Mouse (Mus musculus) limb, embryonic 13.5 days (tissue): ENCODE data around the gene Slit1. TPM values are rescaled to one million over a fixed set of nuclear protein-coding genes. Genes with fewer than 3 reads are reported as not detected.

Experiments used
- ATAC-seq: fragments of 200-750 bp; cut with Nextera tagmentation; 2 replicates; pipeline ENCODE4 v1.8.0; 2017; ENCODE audit warnings: low read depth, moderate number of reproducible peaks, moderate TSS enrichment; ENCODE audit not compliant: low FRiP score
- H3K27ac ChIP-seq: fragments of 300-500 bp; sonication (generic); 2 replicates; pipeline ENCODE4 v1.5.1; 2015; ENCODE audit warnings: inconsistent platforms, mild to moderate bottlenecking, moderate library complexity
- H3K27me3 ChIP-seq: fragments of 300-500 bp; sonication (generic); 2 replicates; pipeline ENCODE4 v1.6.1; 2015; ENCODE audit warnings: mild to moderate bottlenecking, inconsistent platforms
- H3K36me3 ChIP-seq: fragments of 300-500 bp; sonication (generic); 2 replicates; pipeline ENCODE4 v1.6.1; 2015; ENCODE audit warnings: inconsistent platforms, mild to moderate bottlenecking, moderate library complexity
- H3K4me1 ChIP-seq: fragments of 300-500 bp; sonication (generic); 2 replicates; pipeline ENCODE4 v1.6.1; 2015; ENCODE audit warnings: inconsistent platforms
- H3K4me2 ChIP-seq: fragments of 300-500 bp; sonication (generic); replicated peaks from 2 replicates; pipeline ENCODE4 v1.6.1; 2015; ENCODE audit warnings: inconsistent platforms, mild to moderate bottlenecking, moderate library complexity
- H3K4me3 ChIP-seq: fragments of 300-500 bp; sonication (generic); 2 replicates; pipeline ENCODE4 v1.5.1; 2015; ENCODE audit warnings: moderate library complexity, mild to moderate bottlenecking, inconsistent platforms
- H3K9ac ChIP-seq: fragments of 300-500 bp; sonication (generic); 2 replicates; pipeline ENCODE4 v1.6.1; 2015; ENCODE audit warnings: mild to moderate bottlenecking, inconsistent platforms
- H3K9me3 ChIP-seq: fragments of 300-500 bp; sonication (generic); 2 replicates; pipeline ENCODE4 v1.6.1; 2016; ENCODE audit warnings: inconsistent platforms
- WGBS: fragments of 180-500 bp; shearing (Covaris S2); methylation state at CpG from one replicate; pipeline ENCODE4 v1.1.7; 2015; 5-methylcytosine and 5-hydroxymethylcytosine counted together
- polyA plus RNA-seq: library from polyadenylated mRNA; unstranded; fragments of >200 nt; fragmentation: Nextera tagmentation; extraction: Ambion mirVana; gene quantifications from 2 replicates; pipeline ENCODE4 v1.2.1, GENCODE M21; 2015

Gene Slit1
- polyA plus RNA-seq, 1 experiment from 2014 or later: 0.32 TPM

- no peaks in the 10 kb centered on the region for H3K9me3 ChIP-seq
These were observed 82.0 kb downstream of the Slit1 start for GRCm38 (mm10) chr19:41661466-41661865.

GRCm38 (mm10) chr19:41660999-41661374 is 82.5 kb downstream of the Slit1 start:
- H3K36me3 ChIP-seq: no peaks in the 10 kb centered on the region
- H3K4me3 ChIP-seq: no peak overlapping the region
- H3K27me3 ChIP-seq: peaks cover 90% of the 10 kb centered on the region
- H3K9me3 ChIP-seq: no peaks in the 10 kb centered on the region
- no peak overlapping the region for H3K9ac ChIP-seq
- H3K27ac ChIP-seq: no peak overlapping the region
- 16% methylated on average over 4 of the region's 4 CpGs for whole genome bisulfite sequencing
- ATAC-seq: no peak
- H3K4me2 ChIP-seq: no peak overlapping the region
- H3K4me1 ChIP-seq: no peaks in the 10 kb centered on the region

More at GRCm38 (mm10) chr19:41661466-41661865, 82.0 kb downstream of the Slit1 start:
- Histone ChIP-seq H3K4me2 (no peak overlapping the region), H3K4me1 (no peaks in the 10 kb centered on the region), H3K27ac (no peak overlapping the region), H3K4me3 (no peak overlapping the region), H3K36me3 (no peaks in the 10 kb centered on the region), H3K9ac (no peak overlapping the region), H3K27me3 (peaks cover 90% of the 10 kb centered on the region)
- 87% methylated on average over 13 of the region's 13 CpGs for WGBS
- no peak for ATAC-seq

- Histone ChIP-seq H3K9ac (no peak overlapping the region), H3K4me2 (no peak overlapping the region), H3K4me1 (no peaks in the 10 kb centered on the region), H3K27me3 (peaks cover 86% of the 10 kb centered on the region), H3K9me3 (no peaks in the 10 kb centered on the region), H3K4me3 (no peak overlapping the region), H3K27ac (no peak overlapping the region), H3K36me3 (no peaks in the 10 kb centered on the region)
- WGBS: 72% methylated on average over 17 of the region's 17 CpGs
- ATAC-seq: no peak
These were observed 83.0 kb downstream of the Slit1 start for GRCm38 (mm10) chr19:41660294-41660998.

GRCm38 (mm10) chr19:41657446-41657845 is 86.0 kb downstream of the Slit1 start:
- Histone ChIP-seq H3K4me3 (no peak overlapping the region), H3K9me3 (no peaks in the 10 kb centered on the region), H3K4me2 (no peak overlapping the region), H3K4me1 (no peaks in the 10 kb centered on the region), H3K36me3 (no peaks in the 10 kb centered on the region), H3K27ac (no peak overlapping the region), H3K27me3 (peaks cover 72% of the 10 kb centered on the region), H3K9ac (no peak overlapping the region)
- 20% methylated on average over 9 of the region's 9 CpGs for WGBS
- ATAC-seq: no peak

- Histone ChIP-seq H3K4me3 (no peak overlapping the region), H3K4me2 (no peak overlapping the region), H3K27ac (no peak overlapping the region), H3K9ac (no peak overlapping the region), H3K9me3 (no peaks in the 10 kb centered on the region), H3K4me1 (no peaks in the 10 kb centered on the region), H3K36me3 (no peaks in the 10 kb centered on the region), H3K27me3 (peaks cover 72% of the 10 kb centered on the region)
- ATAC-seq: no peak
- 80% methylated on average over 14 of the region's 14 CpGs for WGBS
These were observed 86.8 kb downstream of the Slit1 start for GRCm38 (mm10) chr19:41656671-41657070.

- 5% methylated on average over 9 of the region's 9 CpGs for WGBS
- Histone ChIP-seq H3K27me3 (peaks cover 74% of the 10 kb centered on the region), H3K4me3 (no peak overlapping the region), H3K4me2 (no peak overlapping the region), H3K27ac (no peak overlapping the region), H3K9me3 (no peaks in the 10 kb centered on the region), H3K36me3 (no peaks in the 10 kb centered on the region), H3K9ac (no peak overlapping the region), H3K4me1 (no peaks in the 10 kb centered on the region)
- ATAC-seq: no peak
These were observed 87.5 kb downstream of the Slit1 start for GRCm38 (mm10) chr19:41655970-41656369.

- WGBS: 19% methylated on average over 6 of the region's 6 CpGs
- ATAC-seq: no peak
- no peak overlapping the region for H3K9ac ChIP-seq
- no peak overlapping the region for H3K27ac ChIP-seq
- H3K4me1 ChIP-seq: no peaks in the 10 kb centered on the region
- no peaks in the 10 kb centered on the region for H3K9me3 ChIP-seq
- H3K4me2 ChIP-seq: no peak overlapping the region
- no peaks in the 10 kb centered on the region for H3K36me3 ChIP-seq
- H3K27me3 ChIP-seq: peaks cover 73% of the 10 kb centered on the region
- no peak overlapping the region for H3K4me3 ChIP-seq
These were observed 88.2 kb downstream of the Slit1 start for GRCm38 (mm10) chr19:41655089-41655783.

- H3K4me1 ChIP-seq: peaks cover 3% of the 10 kb centered on the region; the same call in 1 of the 2 replicates
- H3K27ac ChIP-seq: no peak overlapping the region
- H3K27me3 ChIP-seq: peaks cover 59% of the 10 kb centered on the region
- no peaks in the 10 kb centered on the region for H3K36me3 ChIP-seq
- 51% methylated on average over 10 of the region's 10 CpGs for WGBS
- H3K9ac ChIP-seq: no peak overlapping the region
- H3K4me2 ChIP-seq: no peak overlapping the region
- no peaks in the 10 kb centered on the region for H3K9me3 ChIP-seq
- ATAC-seq: no peak
- H3K4me3 ChIP-seq: no peak overlapping the region
These were observed 91.5 kb downstream of the Slit1 start for GRCm38 (mm10) chr19:41651967-41652366.

- WGBS: 32% methylated on average over 10 of the region's 10 CpGs
- Histone ChIP-seq H3K9me3 (no peaks in the 10 kb centered on the region), H3K27ac (no peak overlapping the region), H3K27me3 (peaks cover 44% of the 10 kb centered on the region), H3K9ac (no peak overlapping the region), H3K4me3 (no peak overlapping the region), H3K4me1 (peaks cover 3% of the 10 kb centered on the region; the same call in 1 of the 2 replicates), H3K4me2 (no peak overlapping the region), H3K36me3 (no peaks in the 10 kb centered on the region)
- no peak for ATAC-seq
These were observed 94.1 kb downstream of the Slit1 start for GRCm38 (mm10) chr19:41649394-41649793.

GRCm38 (mm10) chr19:41646947-41647631 is 96.4 kb downstream of the Slit1 start:
- ATAC-seq: no peak
- H3K4me1 ChIP-seq: peaks cover 3% of the 10 kb centered on the region; the same call in 1 of the 2 replicates
- no peak overlapping the region for H3K9ac ChIP-seq
- H3K9me3 ChIP-seq: no peaks in the 10 kb centered on the region; the same call in 1 of the 2 replicates
- peaks cover 33% of the 10 kb centered on the region for H3K27me3 ChIP-seq
- H3K36me3 ChIP-seq: no peaks in the 10 kb centered on the region
- whole genome bisulfite sequencing: 45% methylated on average over 16 of the region's 16 CpGs
- no peak overlapping the region for H3K4me3 ChIP-seq
- no peak overlapping the region for H3K27ac ChIP-seq
- H3K4me2 ChIP-seq: no peak overlapping the region

GRCm38 (mm10) chr19:41643010-41643409 is 100.5 kb downstream of the Slit1 start:
- no peak overlapping the region for H3K27ac ChIP-seq
- H3K27me3 ChIP-seq: peaks cover 7% of the 10 kb centered on the region; the same call in 1 of the 2 replicates
- no peak for ATAC-seq
- no peaks in the 10 kb centered on the region; the same call in 1 of the 2 replicates for H3K9me3 ChIP-seq
- H3K4me2 ChIP-seq: no peak overlapping the region
- no peak overlapping the region for H3K4me3 ChIP-seq
- H3K9ac ChIP-seq: no peak overlapping the region
- WGBS: 49% methylated on average over 11 of the region's 11 CpGs
- no peaks in the 10 kb centered on the region for H3K4me1 ChIP-seq
- no peaks in the 10 kb centered on the region for H3K36me3 ChIP-seq

- ATAC-seq: no peak
- Histone ChIP-seq H3K9me3 (no peaks in the 10 kb centered on the region), H3K4me2 (no peak overlapping the region), H3K4me3 (no peak overlapping the region), H3K27me3 (peaks cover 13% of the 10 kb centered on the region; the same call in 1 of the 2 replicates), H3K36me3 (no peaks in the 10 kb centered on the region), H3K27ac (no peak overlapping the region), H3K4me1 (no peaks in the 10 kb centered on the region), H3K9ac (no peak overlapping the region)
- WGBS: 76% methylated on average over 6 of the region's 6 CpGs
These were observed 108.5 kb downstream of the Slit1 start for GRCm38 (mm10) chr19:41634999-41635398.
